Mouse (Mus musculus): ENCODE measurements around the gene Sash1. TPM values are rescaled to one million over a fixed set of nuclear protein-coding genes. Genes with fewer than 3 reads are reported as not detected.

The Sash1 gene
- total and polyA plus RNA-seq, 2 experiments from 2014 or later = 5.0 to 47.4 TPM

GRCm38 (mm10) chr10:8770931-8771653, 114.8 kb downstream of the Sash1 start:
- DNase-seq (ENCODE audit: low spot score) = peak; percentile 30
- peak; percentile 34; the same call in 1 of the 2 replicates for TF ChIP-seq CTCF (IDR thresholded peaks at IDR 0.05)
- no peak overlapping the region for H3K9ac ChIP-seq (replicated peaks; ENCODE audit: low read length, poor library complexity, severe bottlenecking)
- H3K27me3 ChIP-seq (ENCODE audit: insufficient read depth, low read length) = no peaks in the 10 kb centered on the region
- H3K9me3 ChIP-seq (ENCODE audit: low read length) = no peaks in the 10 kb centered on the region
- no peaks in the 10 kb centered on the region for H3K4me1 ChIP-seq (ENCODE audit: insufficient read depth, low read length)
- 91% methylated on average over 12 of the region's 12 CpGs for WGBS
- no peak; the same call in 1 of the 2 replicates for ATAC-seq (ENCODE audit: low FRiP score)
- H3K36me3 ChIP-seq (ENCODE audit: insufficient read depth, low read length) = no peaks in the 10 kb centered on the region
- H3K4me3 ChIP-seq (ENCODE audit: low read depth, low read length) = no peak overlapping the region
- H3K4me2 ChIP-seq (ENCODE audit: low read depth, low read length, poor library complexity, severe bottlenecking) = no peak overlapping the region
- H3K27ac ChIP-seq (ENCODE audit: low read depth, low read length) = no peak overlapping the region

- TF ChIP-seq CTCF (IDR thresholded peaks at IDR 0.05) = no peak
- DNase-seq (ENCODE audit: low spot score) (no peak), ATAC-seq (ENCODE audit: low FRiP score) (no peak)
- Histone ChIP-seq H3K27me3 (ENCODE audit: insufficient read depth, low read length) (no peaks in the 10 kb centered on the region), H3K27ac (ENCODE audit: low read depth, low read length) (no peak overlapping the region), H3K9ac (replicated peaks; ENCODE audit: low read length, poor library complexity, severe bottlenecking) (no peak overlapping the region), H3K36me3 (ENCODE audit: insufficient read depth, low read length) (0 out of 2 replicates have a peak, but pooled peaks cover 2% of the 10 kb centered on the region), H3K4me2 (ENCODE audit: low read depth, low read length, poor library complexity, severe bottlenecking) (no peak overlapping the region), H3K4me3 (ENCODE audit: low read depth, low read length) (no peak overlapping the region), H3K4me1 (ENCODE audit: insufficient read depth, low read length) (no peaks in the 10 kb centered on the region), H3K9me3 (ENCODE audit: low read length) (no peaks in the 10 kb centered on the region)
- 93% methylated on average over 8 of the region's 8 CpGs for WGBS
Observed at GRCm38 (mm10) chr10:8768654-8769053, 117.2 kb downstream of the Sash1 start.

GRCm38 (mm10) chr10:8767381-8767780, 118.5 kb downstream of the Sash1 start:
- no peaks in the 10 kb centered on the region for H3K9me3 ChIP-seq (ENCODE audit: low read length)
- 90% methylated on average over 5 of the region's 5 CpGs for WGBS
- H3K9ac ChIP-seq (replicated peaks; ENCODE audit: low read length, poor library complexity, severe bottlenecking) = no peak overlapping the region

GRCm38 (mm10) chr10:8765922-8766522, 119.8 kb downstream of the Sash1 start:
- H3K9me3 ChIP-seq (ENCODE audit: low read length) = no peaks in the 10 kb centered on the region
- no peaks in the 10 kb centered on the region; the same call in 1 of the 2 replicates for H3K4me1 ChIP-seq (ENCODE audit: insufficient read depth, low read length)
- 0 out of 2 replicates have a peak, but pooled peaks cover 2% of the 10 kb centered on the region for H3K36me3 ChIP-seq (ENCODE audit: insufficient read depth, low read length)
- ATAC-seq (ENCODE audit: low FRiP score) (no peak), DNase-seq (ENCODE audit: low spot score) (peak; percentile 49)
- no peak overlapping the region for H3K27ac ChIP-seq (ENCODE audit: low read depth, low read length)
- TF ChIP-seq CTCF (IDR thresholded peaks at IDR 0.05) = peak; percentile 70
- no peak overlapping the region for H3K9ac ChIP-seq (replicated peaks; ENCODE audit: low read length, poor library complexity, severe bottlenecking)
- WGBS = 86% methylated on average over 10 of the region's 10 CpGs
- H3K4me2 ChIP-seq (ENCODE audit: low read depth, low read length, poor library complexity, severe bottlenecking) = no peak overlapping the region
- no peak overlapping the region for H3K4me3 ChIP-seq (ENCODE audit: low read depth, low read length)
- H3K27me3 ChIP-seq (ENCODE audit: insufficient read depth, low read length) = no peaks in the 10 kb centered on the region

More at GRCm38 (mm10) chr10:8767381-8767780, 118.5 kb downstream of the Sash1 start:
- 0 out of 2 replicates have a peak, but pooled peaks cover 2% of the 10 kb centered on the region for H3K36me3 ChIP-seq (ENCODE audit: insufficient read depth, low read length)
- H3K4me3 ChIP-seq (ENCODE audit: low read depth, low read length) = no peak overlapping the region
- H3K4me1 ChIP-seq (ENCODE audit: insufficient read depth, low read length) = no peaks in the 10 kb centered on the region; the same call in 1 of the 2 replicates
- no peaks in the 10 kb centered on the region for H3K27me3 ChIP-seq (ENCODE audit: insufficient read depth, low read length)
- no peak for TF ChIP-seq CTCF (IDR thresholded peaks at IDR 0.05)
- H3K4me2 ChIP-seq (ENCODE audit: low read depth, low read length, poor library complexity, severe bottlenecking) = no peak overlapping the region
- DNase-seq (ENCODE audit: low spot score) = no peak
- ATAC-seq (ENCODE audit: low FRiP score) = no peak
- no peak overlapping the region for H3K27ac ChIP-seq (ENCODE audit: low read depth, low read length)

- H3K4me2 ChIP-seq (ENCODE audit: low read depth, low read length, poor library complexity, severe bottlenecking) = peak overlapping the region; percentile 38
- H3K27me3 ChIP-seq (ENCODE audit: insufficient read depth, low read length) = no peaks in the 10 kb centered on the region
- H3K36me3 ChIP-seq (ENCODE audit: insufficient read depth, low read length) = 0 out of 2 replicates have a peak, but pooled peaks cover 2% of the 10 kb centered on the region
- ATAC-seq (ENCODE audit: low FRiP score) (no peak), DNase-seq (ENCODE audit: low spot score) (peak; percentile 37)
- H3K4me3 ChIP-seq (ENCODE audit: low read depth, low read length) = no peak overlapping the region
- no peak overlapping the region for H3K9ac ChIP-seq (replicated peaks; ENCODE audit: low read length, poor library complexity, severe bottlenecking)
- 25% methylated on average over 12 of the region's 12 CpGs for WGBS
- TF ChIP-seq CTCF (IDR thresholded peaks at IDR 0.05) = no peak
- H3K27ac ChIP-seq (ENCODE audit: low read depth, low read length) = 0 out of 2 replicates have a peak overlapping the region, but pooled peaks have one; percentile 1
- H3K4me1 ChIP-seq (ENCODE audit: insufficient read depth, low read length) = peaks cover 4% of the 10 kb centered on the region; the same call in 1 of the 2 replicates
- H3K9me3 ChIP-seq (ENCODE audit: low read length) = no peaks in the 10 kb centered on the region
Observed at GRCm38 (mm10) chr10:8762771-8763170, 123.1 kb downstream of the Sash1 start.
